Mouse (Mus musculus) telencephalon, adult 2 months (tissue): ENCODE measurements around the gene Gsn.

Experiments
- DNase-seq: peaks from one replicate; pipeline ENCODE4 v3.0.0-alpha.2; 2011; ENCODE audit warnings: low read depth, low spot score

Gsn gene

GRCm38 (mm10) chr2:35253751-35254150 is 2.4 kb upstream of the Gsn start:
- DNase-seq: no peak

GRCm38 (mm10) chr2:35255004-35255403 is 1.2 kb upstream of the Gsn start:
- DNase-seq: no peak

DNA sequence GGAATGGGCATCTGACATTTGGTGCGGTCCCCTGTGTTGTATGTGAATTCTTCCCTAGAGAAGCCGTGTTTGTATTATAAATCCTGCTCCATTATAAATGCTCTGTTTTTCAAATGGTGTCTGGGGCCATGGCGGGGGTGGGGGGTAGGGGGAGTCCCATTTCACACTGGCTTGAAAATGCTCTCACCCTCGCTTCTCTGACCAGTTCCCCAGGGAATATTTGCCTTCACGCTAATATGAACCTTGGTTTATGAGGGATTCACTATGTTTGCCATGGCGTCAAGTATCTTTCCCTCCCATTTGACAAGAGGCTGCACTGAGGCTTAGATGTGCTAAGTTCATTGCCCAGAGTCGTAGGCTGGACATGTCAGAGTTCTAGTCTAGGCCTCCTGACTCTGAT is 718 bp upstream of the Gsn start:
- no peak for DNase-seq

DNA sequence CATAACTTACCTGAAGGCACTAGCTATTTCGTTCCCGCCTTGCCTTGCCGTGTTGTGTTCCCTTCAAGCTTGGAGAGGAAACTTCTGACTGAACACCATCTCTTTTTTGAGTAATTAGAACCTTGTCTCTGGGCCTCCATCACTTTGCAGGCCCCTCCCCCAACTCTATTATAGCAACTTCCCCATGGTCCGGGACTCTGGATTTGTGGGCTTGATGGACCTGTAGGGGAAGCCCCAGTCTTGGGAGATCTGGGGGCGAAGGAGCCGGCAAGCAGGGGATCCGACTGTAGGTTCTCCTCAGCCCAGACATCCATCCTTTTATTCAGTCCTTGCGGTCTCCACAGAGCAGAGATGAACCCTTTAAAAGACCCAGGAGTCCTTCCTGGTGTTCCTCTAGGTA is 752 bp downstream of the Gsn start:
- no peak for DNase-seq

DNA sequence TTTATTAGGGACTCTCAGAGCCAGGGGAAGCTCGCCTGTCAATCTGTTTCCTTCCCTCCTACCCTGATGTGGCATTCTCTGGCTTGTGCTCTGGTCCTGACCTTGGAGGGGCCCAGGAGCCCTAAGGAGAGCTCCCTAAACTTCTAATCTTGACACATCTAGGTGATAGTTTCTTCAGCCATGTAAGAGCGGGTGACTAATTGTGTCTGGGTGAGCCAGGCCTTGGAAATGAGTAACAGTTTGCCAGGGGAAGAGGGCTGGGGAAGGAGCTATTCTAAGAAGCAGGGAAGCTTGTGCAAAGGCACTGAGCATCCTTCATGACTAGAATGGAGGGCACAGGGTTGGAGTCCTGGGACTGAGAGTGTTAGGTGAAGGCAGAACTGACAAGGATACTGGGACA is 1.7 kb downstream of the Gsn start:
- DNase-seq: no peak

GRCm38 (mm10) chr2:35258590-35258989 is 2.4 kb downstream of the Gsn start:
- no peak for DNase-seq

GRCm38 (mm10) chr2:35259338-35260080 is 3.3 kb downstream of the Gsn start:
- DNase-seq: no peak

DNA sequence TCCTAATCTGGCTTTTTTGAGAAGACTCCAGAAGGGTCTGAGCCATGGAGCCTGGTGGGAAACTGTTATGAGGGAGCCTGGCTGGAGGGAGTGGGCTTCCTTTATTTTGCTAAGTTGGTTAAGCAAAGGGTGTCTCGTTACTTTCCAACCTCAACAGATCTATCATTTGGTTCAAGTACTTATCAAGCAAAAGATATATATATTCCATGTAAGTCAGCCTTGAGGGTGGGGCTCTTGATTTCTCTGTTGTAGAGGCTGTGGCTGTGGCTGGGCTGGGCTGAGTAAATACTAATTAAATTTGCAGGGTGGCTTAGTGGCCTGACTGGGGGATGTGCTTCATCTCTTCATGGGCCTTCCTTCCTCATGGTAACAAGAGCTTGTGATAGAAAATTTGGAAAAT is 4.1 kb downstream of the Gsn start:
- DNase-seq: no peak

DNA sequence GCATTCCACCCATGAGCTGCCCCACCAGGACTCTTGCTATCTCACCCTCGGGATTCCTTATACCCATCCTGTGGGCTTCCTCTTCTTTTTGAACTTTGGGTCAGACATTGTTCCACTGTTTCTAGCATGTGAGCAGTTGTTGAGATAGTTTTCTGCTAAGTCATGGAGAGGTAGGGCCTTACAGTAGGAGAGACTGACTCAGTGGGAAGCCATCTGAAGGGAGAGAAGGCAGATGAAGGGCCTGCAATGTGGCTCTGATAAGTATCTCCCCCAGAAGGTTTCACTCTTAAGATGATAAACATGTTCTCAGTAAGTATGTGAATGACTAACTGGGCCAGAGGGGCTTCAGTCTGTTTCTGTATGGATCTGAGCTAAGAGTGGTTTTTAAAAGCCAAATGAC is 7.9 kb downstream of the Gsn start:
- no peak for DNase-seq

DNA sequence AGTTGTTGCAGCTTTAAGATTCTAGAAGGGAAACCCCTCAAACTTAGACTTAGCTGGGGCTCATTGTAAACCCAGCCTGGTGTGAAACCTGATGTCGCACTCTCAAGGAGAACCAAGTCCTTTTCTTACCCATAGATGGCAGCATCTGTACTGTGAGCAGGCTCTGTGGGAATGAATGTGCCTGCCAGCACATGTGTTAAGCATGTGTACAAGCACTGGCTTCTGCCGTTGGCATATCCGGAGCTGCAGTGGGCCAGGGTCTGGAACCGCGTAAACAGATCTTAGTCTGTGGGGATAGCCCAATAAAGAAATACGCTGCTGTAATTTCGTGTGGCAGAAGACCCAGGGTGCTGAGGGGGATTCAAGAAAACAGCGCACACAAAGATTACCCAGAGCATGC is 9.1 kb downstream of the Gsn start:
- DNase-seq: no peak

DNA sequence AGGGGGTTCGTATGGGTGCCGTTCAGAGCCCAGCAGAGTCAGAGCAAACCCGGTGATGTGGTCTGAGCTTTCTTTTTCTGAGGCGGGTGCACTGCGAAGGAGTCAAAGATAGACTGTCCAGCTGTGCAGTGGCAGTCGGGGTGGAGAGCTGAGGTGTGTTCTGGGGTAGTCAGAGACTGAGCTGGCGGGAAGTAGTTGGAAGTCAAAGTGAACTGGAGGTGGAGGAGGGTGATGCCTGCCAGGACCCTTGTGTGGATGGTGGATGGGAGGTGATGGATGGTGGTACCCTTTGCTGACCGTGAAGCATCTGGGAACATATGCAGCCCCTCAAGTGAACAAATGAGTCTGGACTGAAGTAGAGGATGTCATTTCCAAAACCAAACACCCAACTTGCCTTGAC is 9.6 kb downstream of the Gsn start:
- no peak for DNase-seq

- DNase-seq: no peak
Observed at GRCm38 (mm10) chr2:35266251-35266905, 10.2 kb downstream of the Gsn start.

DNA sequence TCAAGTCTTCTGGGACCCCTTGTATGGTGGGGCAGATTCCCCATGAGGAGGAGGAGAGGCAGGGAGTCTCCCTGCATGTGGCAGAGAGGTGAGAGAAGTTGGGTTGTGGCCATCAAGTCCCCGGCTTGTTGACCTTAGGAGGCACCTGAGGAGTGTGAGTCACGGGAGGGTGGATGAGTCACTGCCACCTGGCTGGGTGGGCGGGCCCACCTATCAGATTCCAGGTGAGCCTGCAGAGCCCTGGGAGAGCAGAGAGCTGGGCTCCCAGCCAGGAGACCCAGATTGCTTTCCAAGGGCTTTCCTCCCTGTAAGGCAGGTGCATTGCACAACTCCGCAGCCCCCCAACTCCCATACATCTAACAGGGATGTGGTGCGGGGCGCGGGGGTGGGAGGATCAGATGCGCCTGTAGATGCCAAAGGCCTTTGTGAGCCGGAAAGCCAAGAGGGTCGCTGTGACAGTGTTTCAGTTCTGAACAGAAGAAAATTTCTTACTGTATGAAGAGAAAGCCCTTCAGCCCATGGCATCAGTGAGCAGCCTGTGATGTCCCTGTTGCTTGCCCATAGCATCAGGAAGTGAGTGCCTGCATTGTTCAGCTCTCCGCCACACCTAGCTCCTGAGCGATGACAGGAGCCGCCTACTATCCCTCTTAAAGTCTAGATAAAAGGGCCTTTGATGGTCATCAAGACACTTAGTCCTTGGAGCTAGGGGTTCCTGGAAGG is 11.1 kb downstream of the Gsn start:
- no peak for DNase-seq

DNA sequence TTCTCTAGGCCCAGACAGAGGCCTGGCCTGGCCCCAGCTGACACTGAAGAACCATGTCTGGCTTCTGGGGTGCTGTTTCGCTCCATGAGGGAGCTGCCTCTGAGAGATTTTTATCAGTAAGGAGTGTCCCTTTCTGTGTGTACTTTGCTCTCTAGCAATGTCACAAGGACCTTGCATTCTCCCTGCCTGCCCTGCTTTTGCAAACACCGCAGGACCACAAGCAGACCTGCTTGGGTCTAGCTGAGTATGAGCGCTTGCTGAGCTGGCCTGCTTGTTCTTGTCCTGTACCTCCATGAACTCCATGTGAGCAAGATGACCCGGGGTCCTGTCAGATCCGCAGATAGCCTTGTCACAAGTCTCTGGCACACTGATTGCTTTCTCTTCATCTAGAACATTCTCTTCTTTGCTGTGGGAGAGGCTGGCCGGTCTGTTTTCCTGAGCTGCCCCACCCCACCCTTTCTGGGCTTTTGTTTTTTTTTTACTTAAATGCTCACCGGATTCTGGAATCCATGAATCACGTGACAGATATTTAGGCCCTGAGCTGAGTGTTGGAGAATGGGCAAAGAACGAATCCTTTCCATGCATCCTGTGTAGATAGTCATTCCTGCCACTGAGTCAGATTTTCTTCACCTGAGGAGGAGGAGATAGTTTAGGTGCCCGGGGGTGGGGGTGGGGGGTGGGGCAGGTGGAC is 11.8 kb downstream of the Gsn start:
- DNase-seq: no peak

DNA sequence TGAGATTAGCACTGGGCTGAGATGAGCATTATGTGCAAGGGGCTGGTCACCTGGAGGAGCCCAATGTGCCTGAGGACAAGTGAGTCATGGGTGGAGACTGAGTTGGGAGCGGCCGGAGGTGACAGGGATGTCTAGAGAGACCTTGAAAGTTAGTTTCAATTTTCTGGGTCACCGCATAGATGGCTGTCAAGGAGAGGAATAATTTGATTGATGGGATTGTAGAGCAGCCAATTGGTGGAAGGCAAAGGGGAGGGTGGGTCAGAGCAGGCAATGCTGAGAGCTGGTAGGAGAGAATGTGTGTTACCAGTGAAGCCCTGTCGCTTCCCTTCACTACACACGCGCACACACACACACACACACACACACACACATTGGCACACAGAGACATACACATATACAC is 13.0 kb downstream of the Gsn start:
- no peak for DNase-seq

GRCm38 (mm10) chr2:35269716-35270260 is 13.6 kb downstream of the Gsn start:
- DNase-seq: no peak

- no peak for DNase-seq
Observed at GRCm38 (mm10) chr2:35270531-35270984, 14.4 kb downstream of the Gsn start.

GRCm38 (mm10) chr2:35271817-35272216 is 15.6 kb downstream of the Gsn start:
- peak; percentile 86 for DNase-seq

DNA sequence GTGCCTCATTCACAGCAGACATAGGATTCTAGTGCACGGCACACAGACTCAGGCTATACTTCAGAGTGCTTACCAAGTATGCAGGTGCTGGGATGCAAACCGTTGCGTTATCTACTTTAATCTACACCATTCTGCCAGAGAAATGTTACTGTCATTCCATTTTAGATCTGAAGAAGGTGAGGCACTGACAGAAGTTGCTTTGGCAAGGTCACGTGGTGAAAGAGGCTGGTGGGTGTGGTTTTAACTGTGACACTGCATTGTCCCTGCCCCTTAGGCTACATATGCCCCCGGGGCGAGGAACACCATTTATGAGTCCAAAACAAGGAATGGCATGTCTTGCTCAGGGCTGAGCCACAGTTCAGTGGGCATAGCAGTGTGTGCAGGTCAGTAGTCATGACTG is 16.7 kb downstream of the Gsn start:
- no peak for DNase-seq

- DNase-seq: no peak
Observed at GRCm38 (mm10) chr2:35273536-35273935, 17.4 kb downstream of the Gsn start.

- DNase-seq: no peak
Observed at GRCm38 (mm10) chr2:35277686-35278085, 21.5 kb downstream of the Gsn start.
